Mouse (Mus musculus): Measurements from ENCODE around the gene Lmf1.

DNA sequence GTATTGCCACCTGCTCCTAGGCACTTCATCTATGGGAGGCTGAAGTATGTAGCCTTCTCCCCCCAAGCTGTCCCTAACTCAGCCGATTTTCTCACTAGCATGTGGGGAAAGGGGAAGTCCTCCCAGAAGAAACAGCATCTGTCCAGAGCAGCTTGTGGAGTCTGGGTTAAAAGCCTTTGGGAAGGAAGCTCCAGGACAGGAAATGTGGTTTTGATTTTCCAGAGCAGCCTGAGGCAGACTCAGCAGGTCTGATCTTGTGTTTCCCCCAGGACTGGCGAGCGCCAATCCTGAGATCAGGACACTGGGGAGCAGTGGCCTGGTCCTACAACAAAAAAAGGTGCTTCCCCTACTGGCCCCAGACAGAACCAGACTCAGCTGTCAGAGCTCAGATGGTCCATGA is 23.7 kb upstream of the Lmf1 start:
- TF ChIP-seq CTCF (IDR thresholded peaks at IDR 0.05; ENCODE audit: low read depth, low read length) (no peak), EP300 (IDR thresholded peaks at IDR 0.05; ENCODE audit: insufficient read depth, low read depth, low read length) (no peak), POLR2A (IDR thresholded peaks at IDR 0.05; ENCODE audit: insufficient read depth, low read length) (no peak)

Measured in ES-Bruce4 (cell line).